Mouse (Mus musculus) left cerebral cortex, postnatal 14 days (tissue): ENCODE data around the gene Medag. TPM values are rescaled to one million over a fixed set of nuclear protein-coding genes. Genes with fewer than 3 reads are reported as not detected.

Source experiments
- DNase-seq, 2 experiments: peaks; one replicate each; pipeline ENCODE4 v3.0.0; 2021 to 2022; ENCODE audit warnings: low spot score in 2 of 2, mixed read lengths in 1 of 2
- intact Hi-C: fragments of 180-260 bp; cut with DNase I; formaldehyde crosslinking; loops from one replicate; pipeline ENCODE4 v1.15.1; 2025
- total RNA-seq, 2 experiments: library from RNA; stranded (reverse); gene quantifications; 2 replicates each; pipeline ENCODE4 v1.2.3; 2021

Medag gene
- total RNA-seq, 2 experiments from 2014 or later = 6.6 to 8.5 TPM

DNA sequence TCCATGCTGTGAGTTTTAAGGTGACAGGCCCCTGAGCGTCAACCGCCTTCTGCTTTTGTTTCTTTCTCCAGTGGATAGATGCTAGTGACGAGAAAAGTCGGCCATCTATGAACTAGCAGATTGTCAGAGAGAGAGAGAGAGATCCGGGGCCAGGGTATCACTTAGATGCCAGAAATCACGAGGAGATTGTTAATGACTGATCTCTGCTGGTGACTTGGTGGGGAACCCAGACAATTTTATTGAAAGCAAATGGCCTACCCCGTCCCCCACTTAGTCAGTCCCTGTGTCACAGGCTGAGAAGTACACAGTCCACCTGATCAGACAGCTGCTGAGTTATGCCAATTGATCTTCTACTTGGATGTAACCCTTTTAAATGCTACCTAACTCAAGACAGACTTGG is 37.9 kb downstream of the Medag start:
- no peak for DNase-seq
- intact Hi-C loops = no loop called here

DNA sequence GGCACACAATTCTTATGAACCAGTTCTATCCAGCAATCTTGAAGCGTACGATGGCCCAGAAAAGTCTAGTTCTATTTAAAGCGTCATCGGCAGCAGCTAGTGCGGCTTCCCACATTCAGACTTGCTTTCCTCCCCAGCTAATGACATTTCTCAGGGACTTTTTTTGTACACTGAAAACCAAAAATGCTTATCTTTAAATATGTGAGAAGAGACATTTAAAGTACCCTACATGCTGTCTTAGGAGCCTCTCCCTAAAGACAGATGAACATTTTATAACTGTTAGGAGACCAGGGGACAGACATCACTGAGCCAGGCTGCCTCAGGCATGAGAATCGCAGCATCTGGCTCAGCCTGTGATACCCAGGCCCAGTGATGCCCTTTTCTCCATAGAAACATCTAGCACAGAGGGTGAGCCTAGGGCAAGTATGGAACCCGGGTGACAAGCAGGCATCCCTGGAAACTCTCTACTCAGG is 39.7 kb downstream of the Medag start:
- peak; percentile 62 to 85 for DNase-seq
- intact Hi-C loops = loop anchor here (5.0 kb wide), 1 partner anchor 71 kb away; no protein-coding TSS in a partner anchor

DNA sequence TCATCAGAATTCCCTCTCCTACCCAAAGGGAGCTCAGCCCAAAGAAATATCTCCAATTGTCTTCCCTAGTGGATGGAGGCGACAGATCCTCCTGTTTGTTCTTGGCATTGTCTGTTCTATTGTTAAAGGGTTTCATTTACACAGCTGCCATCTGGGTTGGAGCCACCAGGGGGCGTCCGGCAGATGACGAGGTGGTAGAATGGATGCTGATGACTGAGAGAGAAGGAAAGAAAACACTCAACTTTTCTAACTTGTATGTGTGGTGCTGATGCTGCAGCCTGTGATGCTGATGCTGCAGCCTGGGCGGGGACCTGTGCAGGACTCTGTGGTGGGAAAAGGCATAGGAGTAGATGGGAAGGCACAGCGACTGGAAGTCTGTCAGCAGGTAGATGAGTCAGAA is 42.7 kb downstream of the Medag start:
- intact Hi-C loops = loop anchor here (5.0 kb wide), 1 partner anchor 68 kb away; no protein-coding TSS in a partner anchor
- DNase-seq = peak in 1 of 2 experiments; percentile 58

DNA sequence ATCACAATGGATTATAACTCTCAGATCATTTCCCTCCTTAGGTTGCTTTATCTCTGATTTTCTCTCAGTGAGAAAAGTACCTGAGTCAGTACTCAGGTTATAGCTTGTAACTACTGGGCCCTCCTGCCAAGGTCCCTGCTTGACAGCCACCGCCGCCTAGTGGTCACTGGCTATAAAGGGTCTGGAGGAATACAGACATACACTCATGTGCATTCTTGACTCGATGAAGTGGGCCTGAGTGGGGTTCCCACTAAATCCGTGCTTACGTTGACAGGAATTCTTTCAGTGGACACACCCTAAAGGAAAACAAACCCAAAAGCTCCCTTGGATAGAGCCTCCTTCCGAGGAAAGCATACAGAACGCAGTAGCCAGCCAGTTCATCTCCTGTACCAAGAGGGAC is 45.0 kb downstream of the Medag start:
- no peak for DNase-seq
- intact Hi-C loops = no loop called here

DNA sequence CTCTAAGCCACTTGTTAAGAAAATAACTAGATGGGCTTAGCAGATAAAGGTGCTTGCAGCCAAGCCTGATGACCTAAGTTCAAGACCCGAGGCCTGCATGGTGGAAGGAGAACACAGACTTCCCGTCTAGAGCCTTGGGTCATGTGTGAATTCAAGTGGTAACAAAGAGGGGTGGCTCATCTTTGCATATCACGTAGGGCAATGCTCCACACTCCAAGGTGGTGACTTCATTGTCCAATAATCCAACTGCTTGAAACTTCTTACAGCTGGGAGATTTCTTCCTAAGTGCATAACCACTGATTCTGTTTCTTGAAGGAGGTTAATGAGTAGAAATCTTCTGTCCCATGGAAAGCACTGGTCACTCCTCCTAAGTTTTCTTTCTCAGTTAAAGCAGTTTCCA is 50.5 kb downstream of the Medag start:
- intact Hi-C loops = no loop called here
- DNase-seq = no peak

DNA sequence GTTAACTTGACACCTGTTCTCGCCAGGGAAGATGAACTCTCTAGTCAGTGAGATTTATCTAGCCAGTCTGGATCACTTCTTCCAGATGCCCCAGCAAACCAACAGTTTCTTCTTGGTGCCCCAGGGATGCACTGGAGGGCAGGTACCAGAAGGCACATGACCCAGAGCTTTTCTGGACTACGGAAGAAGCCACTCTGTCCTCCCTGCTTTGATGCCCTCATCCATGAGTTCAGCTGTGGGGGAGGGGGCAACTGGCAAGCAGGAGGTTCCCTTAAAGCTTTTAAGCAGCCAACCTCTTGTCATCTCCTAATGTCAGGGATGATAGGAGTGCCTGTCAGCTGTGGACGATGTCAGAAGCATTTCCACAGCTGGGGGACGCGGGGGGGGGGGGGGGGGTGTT is 53.8 kb downstream of the Medag start:
- DNase-seq = no peak
- intact Hi-C loops = no loop called here

DNA sequence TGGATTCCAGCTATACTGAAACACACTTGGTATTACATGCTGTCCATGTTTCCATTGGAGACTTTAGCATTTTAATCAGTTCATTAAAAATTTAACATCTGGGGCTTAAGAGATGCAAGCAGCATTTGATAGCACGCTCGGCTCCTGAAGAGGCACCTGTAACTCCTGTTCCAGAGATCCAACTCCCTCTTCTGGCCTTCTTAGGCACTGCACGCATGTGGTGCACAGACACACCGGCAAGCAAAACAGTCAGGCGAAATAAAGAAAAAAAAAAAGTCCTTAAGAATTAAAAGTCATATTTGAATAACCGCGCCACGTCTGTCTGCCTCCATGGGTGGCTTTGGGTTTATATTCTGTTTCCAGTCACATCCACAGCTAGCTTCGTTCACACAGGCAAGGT is 62.6 kb downstream of the Medag start:
- intact Hi-C loops = no loop called here
- DNase-seq = no peak

DNA sequence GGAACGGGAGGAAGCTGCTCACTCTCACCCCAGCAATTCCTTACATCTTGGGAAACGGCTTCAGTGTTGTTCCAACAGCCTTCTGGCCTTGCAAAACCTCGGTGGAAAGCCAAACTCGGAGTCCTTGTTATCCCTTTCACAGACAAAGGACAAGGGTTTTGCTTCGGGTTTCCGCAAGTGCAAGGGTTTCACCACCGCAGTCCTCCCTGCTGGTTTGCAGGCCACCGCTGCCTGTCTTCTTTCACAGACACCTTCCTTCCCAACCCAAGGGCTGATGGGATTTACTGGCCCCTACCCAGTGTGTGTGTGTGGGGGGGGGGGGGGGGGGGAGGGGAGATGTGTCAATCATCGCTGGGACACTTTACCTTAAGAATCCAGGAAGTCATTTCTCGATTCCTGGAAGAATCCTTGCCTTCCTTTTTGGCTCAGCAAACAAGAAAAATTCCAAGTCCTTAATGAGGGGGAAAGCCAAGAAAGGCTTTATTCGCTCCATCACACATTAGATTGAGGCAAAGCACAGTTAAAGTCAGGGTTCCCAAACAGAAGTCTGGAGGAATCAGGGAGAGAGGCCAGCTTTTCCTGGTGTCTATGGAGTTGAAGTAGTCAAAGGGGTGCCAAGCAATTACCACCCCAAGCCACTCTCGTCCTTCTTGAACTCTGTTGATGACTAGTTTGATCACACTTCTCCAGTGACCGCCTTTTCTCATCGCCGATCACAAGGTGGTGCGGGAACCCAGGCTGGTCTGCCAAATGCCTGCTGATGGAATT is 63.3 kb downstream of the Medag start:
- DNase-seq = no peak
- intact Hi-C loops = loop anchor here (5.0 kb wide), 1 partner anchor 47 kb away; no protein-coding TSS in a partner anchor

Other genes starting within 250 kb of the Medag start
- 10 to 100 TPM; 43.6 to 48.1 TPM for gene Uspl1, start 227.4 kb upstream of the Medag start, total RNA-seq
- 100 to 1,000 TPM; 157 to 159 TPM for gene Hmgb1, start 227.3 kb upstream of the Medag start, total RNA-seq
- gene Alox5ap, start 147.0 kb upstream of the Medag start, total RNA-seq = 10 to 100 TPM in 1 of 2 experiments, 1 to 10 TPM in 1; 8.1 to 11.7 TPM
- gene Tex26, start 27.9 kb downstream of the Medag start, total RNA-seq = not detected
- gene Wdr95, start 116.9 kb downstream of the Medag start, total RNA-seq = 1 to 10 TPM in 1 of 2 experiments, under 1 TPM in 1; 0.74 to 1.4 TPM
- gene Hsph1, start 224.6 kb downstream of the Medag start, total RNA-seq = 100 to 1,000 TPM; 251 to 280 TPM